Mouse (Mus musculus) limb, embryonic 13.5 days (tissue): Measurements from ENCODE around the gene Fggy. TPM values are rescaled to one million over a fixed set of nuclear protein-coding genes. Genes with fewer than 3 reads are reported as not detected.
A peak's percentile ranks its signal among the peaks of the same experiment; 100 is the strongest.

Source experiments
- ATAC-seq: fragments of 200-750 bp; cut with Nextera tagmentation; 2 replicates; pipeline ENCODE4 v1.8.0; 2017; ENCODE audit warnings: low read depth, moderate number of reproducible peaks, moderate TSS enrichment; ENCODE audit not compliant: low FRiP score
- H3K27ac ChIP-seq: fragments of 300-500 bp; sonication (generic); 2 replicates; pipeline ENCODE4 v1.5.1; 2015; ENCODE audit warnings: inconsistent platforms, mild to moderate bottlenecking, moderate library complexity
- H3K27me3 ChIP-seq: fragments of 300-500 bp; sonication (generic); 2 replicates; pipeline ENCODE4 v1.6.1; 2015; ENCODE audit warnings: mild to moderate bottlenecking, inconsistent platforms
- H3K36me3 ChIP-seq: fragments of 300-500 bp; sonication (generic); 2 replicates; pipeline ENCODE4 v1.6.1; 2015; ENCODE audit warnings: inconsistent platforms, mild to moderate bottlenecking, moderate library complexity
- H3K4me1 ChIP-seq: fragments of 300-500 bp; sonication (generic); 2 replicates; pipeline ENCODE4 v1.6.1; 2015; ENCODE audit warnings: inconsistent platforms
- H3K4me2 ChIP-seq: fragments of 300-500 bp; sonication (generic); replicated peaks from 2 replicates; pipeline ENCODE4 v1.6.1; 2015; ENCODE audit warnings: inconsistent platforms, mild to moderate bottlenecking, moderate library complexity
- H3K4me3 ChIP-seq: fragments of 300-500 bp; sonication (generic); 2 replicates; pipeline ENCODE4 v1.5.1; 2015; ENCODE audit warnings: moderate library complexity, mild to moderate bottlenecking, inconsistent platforms
- H3K9ac ChIP-seq: fragments of 300-500 bp; sonication (generic); 2 replicates; pipeline ENCODE4 v1.6.1; 2015; ENCODE audit warnings: mild to moderate bottlenecking, inconsistent platforms
- H3K9me3 ChIP-seq: fragments of 300-500 bp; sonication (generic); 2 replicates; pipeline ENCODE4 v1.6.1; 2016; ENCODE audit warnings: inconsistent platforms
- WGBS: fragments of 180-500 bp; shearing (Covaris S2); methylation state at CpG from one replicate; pipeline ENCODE4 v1.1.7; 2015; 5-methylcytosine and 5-hydroxymethylcytosine counted together
- polyA plus RNA-seq: library from polyadenylated mRNA; unstranded; fragments of >200 nt; fragmentation: Nextera tagmentation; extraction: Ambion mirVana; gene quantifications from 2 replicates; pipeline ENCODE4 v1.2.1, GENCODE M21; 2015

Fggy gene
- polyA plus RNA-seq, 1 experiment from 2014 or later, result 8.3 TPM

GRCm38 (mm10) chr4:95648801-95649551 lies 91.7 kb downstream of the Fggy start:
- H3K4me2 ChIP-seq, result no peak overlapping the region
- no peak overlapping the region for H3K27ac ChIP-seq
- ATAC-seq, result no peak
- no peaks in the 10 kb centered on the region for H3K36me3 ChIP-seq
- H3K4me1 ChIP-seq, result peaks cover 31% of the 10 kb centered on the region
- no peak overlapping the region for H3K9ac ChIP-seq
- no peak overlapping the region for H3K4me3 ChIP-seq
- H3K9me3 ChIP-seq, result no peaks in the 10 kb centered on the region
- H3K27me3 ChIP-seq, result no peaks in the 10 kb centered on the region
- WGBS, result 30% methylated on average over 3 of the region's 3 CpGs

- H3K27ac ChIP-seq, result no peak overlapping the region
- 40% methylated on average over 3 of the region's 3 CpGs for WGBS
These were observed 92.2 kb downstream of the Fggy start for GRCm38 (mm10) chr4:95649552-95649905.

GRCm38 (mm10) chr4:95649980-95650379 lies 92.7 kb downstream of the Fggy start:
- Histone ChIP-seq H3K36me3 (no peaks in the 10 kb centered on the region), H3K9ac (no peak overlapping the region), H3K27me3 (no peaks in the 10 kb centered on the region), H3K4me2 (no peak overlapping the region), H3K4me1 (peaks cover 36% of the 10 kb centered on the region), H3K4me3 (no peak overlapping the region), H3K9me3 (no peaks in the 10 kb centered on the region), H3K27ac (no peak overlapping the region)
- WGBS, result 47% methylated on average over 6 of the region's 6 CpGs
- no peak for ATAC-seq

More at GRCm38 (mm10) chr4:95649552-95649905, 92.2 kb downstream of the Fggy start:
- H3K4me3 ChIP-seq, result no peak overlapping the region
- H3K9me3 ChIP-seq, result no peaks in the 10 kb centered on the region
- ATAC-seq, result no peak
- H3K27me3 ChIP-seq, result no peaks in the 10 kb centered on the region
- H3K4me1 ChIP-seq, result peaks cover 36% of the 10 kb centered on the region
- H3K9ac ChIP-seq, result no peak overlapping the region
- no peak overlapping the region for H3K4me2 ChIP-seq
- no peaks in the 10 kb centered on the region for H3K36me3 ChIP-seq

- H3K4me2 ChIP-seq, result no peak overlapping the region
- WGBS, result 32% methylated on average over 6 of the region's 6 CpGs
These were observed 94.7 kb downstream of the Fggy start for GRCm38 (mm10) chr4:95652044-95652443.

GRCm38 (mm10) chr4:95653296-95653912 lies 96.1 kb downstream of the Fggy start:
- H3K27ac ChIP-seq, result no peak overlapping the region

More at GRCm38 (mm10) chr4:95652044-95652443, 94.7 kb downstream of the Fggy start:
- Histone ChIP-seq H3K27ac (peak overlapping the region; percentile 61; the same call in 1 of the 2 replicates), H3K9me3 (no peaks in the 10 kb centered on the region), H3K4me3 (no peak overlapping the region), H3K4me1 (peaks cover 36% of the 10 kb centered on the region), H3K9ac (no peak overlapping the region), H3K36me3 (no peaks in the 10 kb centered on the region), H3K27me3 (no peaks in the 10 kb centered on the region)
- peak; percentile 62 for ATAC-seq

GRCm38 (mm10) chr4:95653913-95654301 lies 96.6 kb downstream of the Fggy start:
- Histone ChIP-seq H3K36me3 (no peaks in the 10 kb centered on the region), H3K27me3 (no peaks in the 10 kb centered on the region), H3K9ac (no peak overlapping the region), H3K4me2 (no peak overlapping the region), H3K27ac (no peak overlapping the region), H3K4me1 (peaks cover 39% of the 10 kb centered on the region), H3K9me3 (no peaks in the 10 kb centered on the region), H3K4me3 (no peak overlapping the region)
- ATAC-seq, result no peak
- 30% methylated on average over 4 of the region's 4 CpGs for WGBS

More at GRCm38 (mm10) chr4:95653296-95653912, 96.1 kb downstream of the Fggy start:
- H3K9ac ChIP-seq, result no peak overlapping the region
- ATAC-seq, result no peak
- H3K9me3 ChIP-seq, result no peaks in the 10 kb centered on the region
- WGBS, result 53% methylated on average over 3 of the region's 4 CpGs
- H3K4me3 ChIP-seq, result no peak overlapping the region
- no peaks in the 10 kb centered on the region for H3K36me3 ChIP-seq
- H3K4me2 ChIP-seq, result no peak overlapping the region
- H3K4me1 ChIP-seq, result peaks cover 36% of the 10 kb centered on the region
- no peaks in the 10 kb centered on the region for H3K27me3 ChIP-seq

GRCm38 (mm10) chr4:95659024-95659423 lies 101.7 kb downstream of the Fggy start:
- Histone ChIP-seq H3K4me1 (peaks cover 15% of the 10 kb centered on the region), H3K27me3 (no peaks in the 10 kb centered on the region), H3K9me3 (no peaks in the 10 kb centered on the region), H3K27ac (no peak overlapping the region), H3K36me3 (no peaks in the 10 kb centered on the region), H3K9ac (no peak overlapping the region), H3K4me2 (no peak overlapping the region), H3K4me3 (no peak overlapping the region)
- WGBS, result 31% methylated on average over 3 of the region's 3 CpGs
- no peak for ATAC-seq

GRCm38 (mm10) chr4:95663596-95663995 lies 106.3 kb downstream of the Fggy start:
- Histone ChIP-seq H3K27me3 (no peaks in the 10 kb centered on the region), H3K4me1 (peaks cover 11% of the 10 kb centered on the region; the same call in 1 of the 2 replicates), H3K36me3 (no peaks in the 10 kb centered on the region), H3K27ac (no peak overlapping the region), H3K9ac (no peak overlapping the region), H3K4me2 (no peak overlapping the region), H3K9me3 (no peaks in the 10 kb centered on the region), H3K4me3 (no peak overlapping the region)
- 80% methylated on average over 4 of the region's 4 CpGs for WGBS
- no peak for ATAC-seq

GRCm38 (mm10) chr4:95664327-95664726 lies 107.0 kb downstream of the Fggy start:
- Histone ChIP-seq H3K4me1 (0 out of 2 replicates have a peak, but pooled peaks cover 5% of the 10 kb centered on the region), H3K9me3 (no peaks in the 10 kb centered on the region), H3K27ac (no peak overlapping the region), H3K9ac (no peak overlapping the region), H3K4me3 (no peak overlapping the region), H3K36me3 (no peaks in the 10 kb centered on the region), H3K27me3 (no peaks in the 10 kb centered on the region), H3K4me2 (no peak overlapping the region)
- WGBS, result 67% methylated on average over 3 of the region's 3 CpGs
- ATAC-seq, result no peak

- Histone ChIP-seq H3K4me1 (0 out of 2 replicates have a peak, but pooled peaks cover 5% of the 10 kb centered on the region), H3K9me3 (no peaks in the 10 kb centered on the region), H3K27ac (no peak overlapping the region), H3K27me3 (no peaks in the 10 kb centered on the region), H3K4me3 (no peak overlapping the region), H3K36me3 (no peaks in the 10 kb centered on the region), H3K4me2 (no peak overlapping the region), H3K9ac (no peak overlapping the region)
- no peak for ATAC-seq
- 81% methylated on average over 7 of the region's 7 CpGs for WGBS
These were observed 109.1 kb downstream of the Fggy start for GRCm38 (mm10) chr4:95666284-95666889.

GRCm38 (mm10) chr4:95666896-95667295 lies 109.6 kb downstream of the Fggy start:
- ATAC-seq, result no peak
- no peaks in the 10 kb centered on the region for H3K9me3 ChIP-seq
- H3K4me1 ChIP-seq, result 0 out of 2 replicates have a peak, but pooled peaks cover 5% of the 10 kb centered on the region
- H3K27ac ChIP-seq, result no peak overlapping the region
- 89% methylated on average over 2 of the region's 2 CpGs for WGBS
- no peaks in the 10 kb centered on the region for H3K27me3 ChIP-seq
- H3K4me2 ChIP-seq, result no peak overlapping the region
- H3K9ac ChIP-seq, result no peak overlapping the region
- no peaks in the 10 kb centered on the region for H3K36me3 ChIP-seq
- H3K4me3 ChIP-seq, result no peak overlapping the region

GRCm38 (mm10) chr4:95667595-95667994 lies 110.3 kb downstream of the Fggy start:
- H3K9ac ChIP-seq, result no peak overlapping the region
- WGBS, result 93% methylated on average over 1 of the region's 1 CpGs
- no peaks in the 10 kb centered on the region for H3K36me3 ChIP-seq
- no peaks in the 10 kb centered on the region for H3K9me3 ChIP-seq
- H3K4me1 ChIP-seq, result 0 out of 2 replicates have a peak, but pooled peaks cover 5% of the 10 kb centered on the region
- H3K27me3 ChIP-seq, result no peaks in the 10 kb centered on the region
- no peak for ATAC-seq
- no peak overlapping the region for H3K4me3 ChIP-seq
- H3K27ac ChIP-seq, result no peak overlapping the region
- no peak overlapping the region for H3K4me2 ChIP-seq
